Mouse (Mus musculus) right cerebral cortex, adult 18-20 months (tissue): ENCODE data around the gene Enpp6.

Experiments used
- DNase-seq: peaks from one replicate; pipeline ENCODE4 v3.0.0; 2022; ENCODE audit warnings: mixed read lengths

The Enpp6 gene

DNA sequence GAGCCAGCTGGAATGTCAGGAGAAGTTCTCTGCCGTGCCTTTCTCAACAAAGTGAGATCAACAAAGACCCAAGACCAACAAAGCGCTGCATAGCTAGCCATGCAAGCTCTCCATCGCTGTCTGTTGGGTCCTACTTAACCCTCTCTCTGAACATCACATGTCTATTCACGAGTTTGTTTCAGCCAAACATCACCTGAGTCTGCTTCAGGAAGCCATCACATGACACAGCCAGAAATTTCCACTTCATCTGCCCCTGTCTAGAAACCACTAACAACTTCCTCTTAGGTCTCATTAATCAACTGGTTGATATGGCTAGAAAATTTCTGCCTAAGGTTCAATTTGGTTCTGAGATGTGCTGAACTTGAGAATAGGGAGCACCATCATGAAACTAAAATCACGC lies 85.3 kb downstream of the Enpp6 start:
- no peak for DNase-seq

DNA sequence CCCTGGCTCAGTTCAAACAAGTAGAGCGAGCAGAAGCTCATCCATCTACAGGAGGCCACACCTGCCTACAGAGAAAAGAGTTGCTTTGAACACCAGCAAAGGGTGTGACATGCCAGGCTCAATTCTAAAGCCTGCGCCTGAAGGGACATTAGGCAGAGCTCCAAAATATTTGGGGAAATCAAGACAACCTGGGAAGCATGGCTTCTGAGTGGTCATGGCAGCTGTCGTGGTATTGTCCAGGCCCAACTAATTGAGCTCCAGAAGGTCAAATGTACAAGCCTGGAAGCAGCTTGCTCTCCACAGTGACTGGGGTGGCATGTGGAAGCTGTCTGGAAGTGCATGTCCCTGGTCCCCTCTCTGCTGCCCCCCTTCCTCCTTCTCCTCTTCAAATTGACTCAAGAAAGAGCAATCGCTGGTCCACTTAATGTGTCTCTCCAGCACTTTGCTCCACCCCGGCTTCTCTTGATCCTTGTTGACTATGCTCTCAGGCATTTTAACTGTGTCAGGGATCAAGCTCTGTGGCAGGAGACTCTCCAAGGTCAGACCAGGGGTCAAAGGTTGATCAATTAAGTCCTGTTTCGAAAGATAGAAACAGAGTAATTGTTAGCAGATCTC lies 89.4 kb downstream of the Enpp6 start:
- DNase-seq = no peak

DNA sequence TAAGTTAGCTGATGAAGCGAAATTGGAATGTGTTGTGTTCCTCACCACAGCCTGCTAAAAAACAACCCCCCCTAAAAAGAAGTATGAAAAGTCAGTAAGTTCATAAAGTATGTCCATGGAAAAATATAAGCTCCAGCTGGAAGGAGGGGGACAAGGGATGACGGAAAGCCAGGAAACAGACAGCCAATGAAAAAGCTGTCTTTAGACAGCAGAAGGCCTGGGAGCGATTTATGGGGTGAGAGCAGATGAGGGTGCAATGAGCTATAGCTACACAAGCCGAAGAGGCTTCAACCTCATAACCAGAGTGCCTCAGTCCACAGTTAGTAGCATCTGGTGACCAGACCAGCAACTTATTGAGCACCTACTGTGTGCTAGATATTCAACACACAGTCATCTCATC lies 93.3 kb downstream of the Enpp6 start:
- DNase-seq = no peak

DNA sequence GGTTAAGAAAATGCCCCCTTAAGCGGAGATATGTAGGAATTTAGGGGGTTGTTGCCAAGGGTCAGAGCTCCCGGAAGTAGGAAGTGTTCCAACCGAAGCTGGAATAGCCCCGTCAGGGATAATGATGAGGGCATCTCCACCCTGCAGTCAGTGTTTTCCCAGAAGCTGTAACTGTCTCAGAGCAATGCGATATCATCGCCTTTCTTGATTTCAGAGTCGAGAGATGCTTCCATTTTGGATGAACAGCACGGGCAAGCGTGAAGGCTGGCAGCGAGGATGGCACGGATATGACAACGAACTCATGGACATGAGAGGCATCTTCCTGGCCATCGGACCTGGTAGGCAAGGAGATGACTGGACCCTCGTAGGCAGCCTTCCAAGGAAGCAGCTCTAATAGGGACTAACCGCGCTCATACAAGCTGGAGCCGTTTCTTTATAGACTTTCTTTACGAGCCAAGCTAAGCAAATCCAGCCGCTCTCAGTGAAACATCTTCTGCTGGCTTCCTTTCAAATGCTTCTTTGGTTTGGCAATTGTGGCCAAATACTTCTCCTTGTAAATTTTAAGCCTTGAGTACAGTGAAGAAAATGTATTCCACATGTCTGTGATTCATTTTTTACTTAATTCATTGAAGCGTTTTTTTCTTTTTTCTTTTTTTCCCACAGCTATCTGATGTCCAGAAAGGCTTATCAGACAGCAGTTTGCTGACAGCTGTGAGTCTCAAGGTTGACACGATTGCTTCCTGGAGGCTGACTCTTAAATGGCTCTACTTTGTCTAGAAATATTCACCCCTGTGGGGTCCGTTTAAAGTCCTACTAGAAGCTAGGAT lies 95.7 kb downstream of the Enpp6 start:
- peak; percentile 3 for DNase-seq

DNA sequence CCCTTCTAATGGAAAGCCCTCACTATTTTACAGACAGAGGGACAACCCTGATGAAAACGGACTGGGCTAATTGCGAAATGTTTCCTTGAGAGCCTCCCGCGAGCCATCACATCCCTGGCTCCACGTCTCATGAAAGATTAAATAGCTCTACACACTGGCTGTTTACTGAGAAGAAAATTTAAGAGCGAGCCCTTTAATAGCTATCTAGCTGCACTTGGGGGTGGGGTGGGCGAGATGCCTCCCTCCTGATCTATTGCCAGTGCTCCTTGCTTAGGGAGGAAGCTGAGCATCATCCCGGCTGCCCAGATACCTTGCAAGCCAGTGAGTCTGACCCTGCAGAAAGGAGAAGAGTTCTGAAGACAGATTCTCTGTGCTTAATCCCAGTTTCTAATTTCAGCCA lies 103.3 kb downstream of the Enpp6 start:
- DNase-seq = no peak

DNA sequence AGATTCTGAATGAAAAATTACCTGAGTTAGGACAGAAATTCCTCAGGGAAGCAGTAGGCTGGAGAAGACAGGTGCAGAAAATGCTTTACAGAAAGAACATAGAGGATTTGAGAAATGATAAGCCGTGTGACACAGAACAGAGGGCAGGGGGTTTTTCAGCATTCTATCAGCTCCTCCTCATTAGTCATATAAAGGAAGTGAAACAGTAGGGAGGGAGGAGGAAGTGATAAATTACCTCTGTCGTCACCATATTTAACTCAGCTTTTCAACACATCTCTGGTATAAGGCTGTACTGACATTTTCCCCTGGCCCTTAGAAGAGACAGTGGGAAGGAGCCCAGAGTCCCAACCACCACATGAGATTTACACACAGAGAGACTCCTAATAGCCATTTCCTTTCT lies 118.9 kb downstream of the Enpp6 start:
- DNase-seq = no peak

DNA sequence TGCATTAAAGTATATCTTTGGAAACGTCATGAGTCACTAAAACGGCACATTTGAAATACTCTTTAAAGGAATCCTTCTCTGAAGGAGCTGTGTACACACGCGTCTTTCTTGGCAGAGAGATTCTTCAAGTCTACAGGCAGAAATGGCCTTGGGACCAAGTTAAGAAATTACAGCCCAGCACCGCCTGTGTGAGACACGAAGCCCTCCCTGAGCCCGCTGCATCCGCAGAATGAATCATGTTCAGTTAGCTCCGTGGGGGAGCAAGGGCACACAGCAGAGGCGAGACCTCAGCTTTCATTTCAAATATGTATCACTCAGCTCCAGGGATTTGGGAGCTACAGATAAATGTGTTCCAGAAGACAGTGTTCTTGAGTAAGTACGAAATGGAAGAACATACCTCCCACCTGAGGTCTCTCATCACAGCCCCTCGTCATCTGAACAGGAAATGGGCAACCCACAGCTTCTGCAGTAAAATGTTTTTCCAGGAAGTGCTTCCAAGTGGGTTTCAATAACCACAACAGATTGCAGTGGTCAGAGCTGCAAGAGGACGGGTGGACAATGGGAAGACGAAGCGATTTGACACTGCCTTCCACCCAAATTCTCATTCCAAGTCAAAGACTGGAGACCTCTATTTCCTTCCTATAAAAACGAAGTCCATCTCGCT lies 127.6 kb downstream of the Enpp6 start:
- DNase-seq = peak; percentile 2

DNA sequence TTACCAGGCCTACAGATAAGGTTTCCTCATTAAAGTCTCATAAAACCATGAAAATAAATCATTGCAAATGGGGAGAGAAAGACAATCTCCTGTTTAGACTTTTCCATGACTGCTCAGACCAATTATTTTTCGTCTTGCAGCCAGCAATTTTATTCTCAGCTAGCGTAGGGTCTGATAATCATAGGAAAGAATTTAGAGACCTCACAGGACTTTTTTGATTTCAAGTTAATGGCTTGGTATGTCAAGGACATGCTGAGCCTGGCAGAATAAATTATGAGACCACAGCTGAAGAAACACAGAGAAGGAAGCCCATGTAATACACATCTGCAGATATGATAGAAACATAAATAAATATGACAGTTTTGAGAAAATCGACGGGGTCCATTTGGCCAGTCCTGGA lies 130.6 kb downstream of the Enpp6 start:
- DNase-seq = no peak

DNA sequence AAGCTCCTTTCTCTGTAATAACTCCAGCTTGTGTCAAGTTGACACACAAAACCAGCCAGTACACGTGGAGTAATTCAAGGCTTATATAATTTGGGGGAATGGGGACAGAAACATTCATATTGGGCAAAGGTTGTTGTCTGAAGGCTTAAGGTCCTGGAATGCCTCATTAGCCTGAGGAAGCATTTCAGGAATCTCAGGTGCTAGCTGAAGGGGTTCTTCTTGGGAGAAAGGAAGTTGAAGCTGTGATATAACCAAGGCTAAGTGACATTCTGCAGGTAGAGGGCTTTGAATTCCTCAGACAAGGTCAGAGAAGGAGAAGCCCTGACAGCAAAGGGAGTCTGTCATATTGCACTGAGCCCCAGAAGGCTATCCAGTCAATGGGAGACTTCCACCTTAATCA lies 133.2 kb downstream of the Enpp6 start:
- DNase-seq = no peak

DNA sequence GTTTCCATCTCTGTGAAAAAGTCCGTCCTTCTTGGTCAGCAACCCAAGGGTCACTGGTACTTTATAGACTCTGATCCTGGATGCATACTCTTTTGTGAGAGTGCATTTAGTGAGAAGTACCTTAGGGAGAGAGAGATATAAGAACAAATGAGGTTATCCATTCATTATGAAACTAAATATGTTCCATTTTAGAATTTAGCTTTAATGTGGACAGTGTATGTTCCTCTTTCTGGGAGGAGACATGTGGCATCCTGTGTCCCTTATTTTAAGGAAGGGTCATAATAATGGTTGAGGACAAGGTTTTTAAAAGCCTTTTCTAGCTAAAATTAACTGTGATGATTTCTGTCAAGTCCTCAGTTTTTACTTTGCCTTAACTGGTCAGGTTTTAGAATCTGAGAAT lies 142.2 kb downstream of the Enpp6 start:
- no peak for DNase-seq

DNA sequence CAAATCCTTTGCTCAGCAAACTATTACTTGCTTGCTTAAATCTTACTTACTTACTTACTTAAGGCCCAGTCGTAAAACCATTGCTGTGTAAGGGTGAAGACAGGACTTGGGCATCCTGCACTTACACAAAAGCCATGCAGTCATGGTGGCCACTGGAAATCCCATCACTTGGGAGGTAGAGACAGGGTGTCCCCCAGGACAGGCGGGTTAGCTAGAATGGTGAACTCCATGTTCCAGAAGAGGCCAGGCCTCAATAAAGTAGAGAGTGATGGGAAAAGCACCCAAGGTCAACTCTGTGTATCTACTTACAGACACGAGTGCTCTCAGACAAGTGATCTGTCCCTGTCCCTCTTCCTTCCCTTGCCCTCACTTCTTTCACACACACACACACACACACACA lies 146.7 kb downstream of the Enpp6 start:
- DNase-seq = no peak

DNA sequence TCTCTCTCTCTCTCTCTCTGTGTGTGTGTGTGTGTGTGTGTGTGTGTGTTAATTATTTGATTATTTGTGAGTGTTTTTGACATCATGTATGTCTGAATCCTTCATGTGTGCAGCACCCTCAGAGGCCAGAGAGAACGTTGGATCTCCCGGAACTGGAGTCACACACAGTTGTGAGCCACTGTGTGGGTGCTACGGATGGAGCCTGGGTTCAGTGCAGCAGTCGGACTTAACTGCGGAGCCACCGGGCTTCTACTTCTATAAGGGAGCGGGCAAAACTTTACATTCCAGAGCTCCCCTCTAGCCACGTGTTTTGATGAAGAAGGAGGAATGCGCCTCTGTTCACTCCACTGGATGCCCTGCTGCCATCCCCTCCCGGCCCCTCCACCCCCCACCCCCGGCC lies 148.0 kb downstream of the Enpp6 start:
- no peak for DNase-seq

DNA sequence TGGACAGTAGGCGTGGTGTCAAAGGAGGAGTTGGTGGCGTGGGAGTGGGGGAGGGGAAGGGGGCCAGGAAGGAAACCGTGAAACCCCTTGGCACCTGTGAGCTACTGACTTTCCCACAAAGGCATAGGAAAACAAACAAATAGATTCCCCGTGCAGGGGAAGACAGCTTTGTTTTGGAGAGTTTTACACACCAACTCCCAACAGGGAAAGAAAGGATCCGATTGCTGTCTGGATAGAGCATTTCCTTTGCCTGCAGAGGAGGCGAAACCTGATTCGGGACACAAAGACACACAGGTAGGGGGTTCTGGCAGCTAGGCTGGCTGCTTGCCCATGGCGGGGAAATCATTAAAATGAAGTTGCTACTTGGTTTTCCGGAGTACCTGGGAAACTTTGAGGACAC lies 148.9 kb downstream of the Enpp6 start:
- no peak for DNase-seq

DNA sequence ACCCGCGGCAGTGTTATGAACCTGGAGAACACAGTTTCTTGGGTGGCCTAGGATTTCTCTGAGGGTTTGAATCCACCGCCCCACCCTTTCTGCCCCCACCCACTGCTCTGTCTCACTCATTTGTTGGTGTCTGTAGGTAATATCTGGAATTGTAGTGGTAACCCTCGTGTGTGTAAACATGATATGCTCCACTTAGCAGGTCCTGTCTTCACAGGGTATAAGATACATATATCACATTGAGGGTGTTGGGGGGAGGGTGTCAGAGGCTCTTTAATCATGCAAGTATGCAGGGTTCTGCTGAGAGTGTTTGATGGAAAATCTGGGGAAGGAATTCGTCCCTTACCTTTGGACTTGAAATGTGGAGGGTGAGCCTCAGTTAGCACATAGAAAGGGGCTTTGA lies 149.4 kb downstream of the Enpp6 start:
- no peak for DNase-seq

DNA sequence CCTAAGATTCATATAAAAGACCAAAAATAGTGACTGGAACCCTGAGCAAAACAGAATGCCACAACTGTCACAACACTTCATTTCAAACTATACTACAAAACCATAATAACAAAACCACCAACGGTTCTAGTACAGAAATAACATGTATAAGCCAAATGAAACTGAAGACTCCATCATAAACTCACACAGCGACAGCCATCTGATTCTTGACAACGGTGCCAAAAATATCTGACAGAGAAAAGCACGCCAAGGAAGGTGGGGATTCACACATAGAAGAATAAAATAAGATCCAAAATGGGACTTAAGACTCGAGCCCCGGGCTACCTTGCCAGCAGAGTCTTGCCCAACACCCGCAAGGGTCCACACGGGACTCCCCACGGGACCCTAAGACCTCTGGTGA lies 158.6 kb downstream of the Enpp6 start:
- DNase-seq = no peak
